Mouse (Mus musculus) B cell, adult (primary cell): ENCODE measurements around the gene Stx17. TPM values are rescaled to one million over a fixed set of nuclear protein-coding genes. Genes with fewer than 3 reads are reported as not detected.

Experiments used
- total RNA-seq: library from RNA; stranded (reverse); gene quantifications from 4 replicates; pipeline ENCODE4 v1.2.4, GENCODE M21; 2023; ENCODE audit not compliant: inconsistent age

Stx17 gene
- 22.7 to 28.6 TPM (median 24.6 TPM) in 4 replicates for total RNA-seq

DNA sequence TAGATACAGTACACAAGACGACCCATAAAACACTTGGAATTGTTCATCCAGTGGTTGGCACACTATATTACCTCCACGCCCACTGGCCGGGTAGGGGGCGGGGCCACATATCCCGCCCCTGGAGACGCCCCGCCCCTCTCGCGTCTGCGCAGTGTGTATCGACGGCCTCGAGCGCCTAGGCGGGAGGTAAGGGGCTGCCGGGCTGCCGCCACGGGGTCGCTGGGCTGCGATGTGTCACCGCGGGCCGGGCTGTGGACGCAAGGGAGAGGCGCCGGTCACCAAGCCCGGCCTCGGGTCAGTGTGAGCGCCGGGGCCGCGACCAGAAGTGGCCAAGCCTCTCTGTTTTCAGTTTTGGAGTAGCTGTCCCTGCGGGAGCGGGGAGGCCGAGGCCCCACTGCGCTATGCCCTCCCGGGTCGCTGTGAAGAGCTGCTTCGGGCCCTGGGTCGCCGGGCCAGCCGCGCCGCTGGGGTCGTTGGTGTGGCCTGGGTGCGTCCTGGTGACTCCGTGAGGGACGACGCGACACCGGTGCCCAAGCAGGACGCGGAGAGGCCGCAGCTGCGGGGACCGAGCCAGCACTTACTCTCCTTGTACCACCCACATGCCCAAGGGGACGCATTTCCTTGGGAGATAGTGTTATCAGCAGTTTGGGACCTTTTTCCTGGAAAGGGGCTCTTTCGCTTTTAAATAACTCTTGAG lies at the start of gene Stx17:
Gene Stx17, plus strand, starts transcription at position 143 of the 697 bp plus-strand sequence.

Other genes starting within 250 kb of the Stx17 start
- 21.5 to 31.5 TPM (median 21.9 TPM) in 4 replicates for gene Nr4a3, start 79.8 kb upstream of the Stx17 start, total RNA-seq
- 63.3 to 65.1 TPM (median 64.0 TPM) in 4 replicates for gene Erp44, start 154.6 kb downstream of the Stx17 start, total RNA-seq
- gene Invs, start 154.8 kb downstream of the Stx17 start, total RNA-seq, result 13.0 to 16.9 TPM (median 14.2 TPM) in 4 replicates